Mouse (Mus musculus) lung, embryonic 16.5 days (tissue): Measurements from ENCODE around the gene Twist2. TPM values are rescaled to one million over a fixed set of nuclear protein-coding genes. Genes with fewer than 3 reads are reported as not detected.

Experiments
- ATAC-seq: fragments of 200-750 bp; cut with Nextera tagmentation; 2 replicates; pipeline ENCODE4 v1.8.0; 2017; ENCODE audit warnings: low read depth, mild to moderate bottlenecking, moderate library complexity
- H3K27ac ChIP-seq: fragments of 300-500 bp; sonication (generic); 2 replicates; pipeline ENCODE4 v1.5.1; 2014; ENCODE audit warnings: mild to moderate bottlenecking, control low read depth, low read length
- H3K27me3 ChIP-seq: fragments of 300-500 bp; sonication (generic); 2 replicates; pipeline ENCODE4 v1.6.1; 2014; ENCODE audit warnings: low read depth, low read length, mixed read lengths; ENCODE audit not compliant: control insufficient read depth, insufficient read depth
- H3K36me3 ChIP-seq: fragments of 300-500 bp; sonication (generic); 2 replicates; pipeline ENCODE4 v1.6.1; 2014; ENCODE audit warnings: low read length; ENCODE audit not compliant: control insufficient read depth, insufficient read depth
- H3K4me1 ChIP-seq: fragments of 300-500 bp; sonication (generic); replicated peaks from 2 replicates; pipeline ENCODE4 v1.6.1; 2014; ENCODE audit warnings: low read length, mixed read lengths; ENCODE audit not compliant: control insufficient read depth, insufficient read depth
- H3K4me2 ChIP-seq: fragments of 300-500 bp; sonication (generic); 2 replicates; pipeline ENCODE4 v1.6.1; 2014; ENCODE audit warnings: low read depth, low read length, control low read depth
- H3K4me3 ChIP-seq: fragments of 300-500 bp; sonication (generic); 2 replicates; pipeline ENCODE4 v1.5.1; 2014; ENCODE audit warnings: mild to moderate bottlenecking, low read length, control low read depth
- H3K9ac ChIP-seq: fragments of 300-500 bp; sonication (generic); 2 replicates; pipeline ENCODE4 v1.6.1; 2014; ENCODE audit warnings: low read length, control low read depth
- H3K9me3 ChIP-seq: fragments of 300-500 bp; sonication (generic); 2 replicates; pipeline ENCODE4 v1.6.1; 2016; ENCODE audit warnings: low read length; ENCODE audit not compliant: control insufficient read depth
- WGBS: fragments of 180-500 bp; shearing (Covaris S2); extraction: QIAGEN DNeasy Blood & Tissue Kit; methylation state at CpG from one replicate; pipeline ENCODE4 v1.1.7; 2014; 5-methylcytosine and 5-hydroxymethylcytosine counted together
- polyA plus RNA-seq: library from polyadenylated mRNA; unstranded; fragments of >200 nt; fragmentation: Nextera tagmentation; extraction: Ambion mirVana; gene quantifications from 2 replicates; pipeline ENCODE4 v1.2.1, GENCODE M21; 2015

The Twist2 gene
- polyA plus RNA-seq, 1 experiment from 2014 or later = 7.2 TPM

GRCm38 (mm10) chr1:91825261-91825660, 24.0 kb downstream of the Twist2 start:
- Histone ChIP-seq H3K9me3 (no peaks in the 10 kb centered on the region), H3K27ac (no peak overlapping the region), H3K27me3 (no peaks in the 10 kb centered on the region), H3K4me1 (peaks cover 5% of the 10 kb centered on the region; the same call in 1 of the 2 replicates), H3K36me3 (no peaks in the 10 kb centered on the region), H3K9ac (no peak overlapping the region), H3K4me2 (no peak overlapping the region), H3K4me3 (no peak overlapping the region)
- WGBS = 36% methylated on average over 4 of the region's 4 CpGs
- no peak for ATAC-seq

- no peak overlapping the region for H3K27ac ChIP-seq
- 81% methylated on average over 7 of the region's 7 CpGs for WGBS
- no peak overlapping the region for H3K4me3 ChIP-seq
- no peaks in the 10 kb centered on the region for H3K27me3 ChIP-seq
- no peaks in the 10 kb centered on the region for H3K36me3 ChIP-seq
- no peak for ATAC-seq
- no peak overlapping the region for H3K9ac ChIP-seq
- H3K9me3 ChIP-seq = no peaks in the 10 kb centered on the region
- H3K4me1 ChIP-seq = no peaks in the 10 kb centered on the region
- H3K4me2 ChIP-seq = no peak overlapping the region
These were observed 30.7 kb downstream of the Twist2 start for GRCm38 (mm10) chr1:91831978-91832377.

- peaks cover 1% of the 10 kb centered on the region; the same call in 1 of the 2 replicates for H3K4me1 ChIP-seq
- ATAC-seq = no peak
- H3K36me3 ChIP-seq = no peaks in the 10 kb centered on the region
- no peak overlapping the region for H3K4me3 ChIP-seq
- 79% methylated on average over 6 of the region's 6 CpGs for WGBS
- no peak overlapping the region for H3K4me2 ChIP-seq
- no peak overlapping the region for H3K27ac ChIP-seq
- H3K9me3 ChIP-seq = no peaks in the 10 kb centered on the region
- no peaks in the 10 kb centered on the region for H3K27me3 ChIP-seq
- no peak overlapping the region for H3K9ac ChIP-seq
These were observed 38.3 kb downstream of the Twist2 start for GRCm38 (mm10) chr1:91839557-91839956.

GRCm38 (mm10) chr1:91839979-91840378, 38.7 kb downstream of the Twist2 start:
- H3K4me2 ChIP-seq = no peak overlapping the region
- WGBS = 59% methylated on average over 6 of the region's 6 CpGs
- H3K9ac ChIP-seq = no peak overlapping the region
- no peaks in the 10 kb centered on the region for H3K9me3 ChIP-seq
- H3K4me1 ChIP-seq = peaks cover 5% of the 10 kb centered on the region; the same call in 1 of the 2 replicates
- H3K36me3 ChIP-seq = no peaks in the 10 kb centered on the region
- no peak overlapping the region for H3K4me3 ChIP-seq
- peak; percentile 25; the same call in 1 of the 2 replicates for ATAC-seq
- H3K27me3 ChIP-seq = no peaks in the 10 kb centered on the region
- H3K27ac ChIP-seq = no peak overlapping the region

- peaks cover 8% of the 10 kb centered on the region; the same call in 1 of the 2 replicates for H3K4me1 ChIP-seq
- no peak overlapping the region for H3K9ac ChIP-seq
- H3K27me3 ChIP-seq = no peaks in the 10 kb centered on the region
- H3K4me2 ChIP-seq = no peak overlapping the region
- ATAC-seq = no peak
- H3K27ac ChIP-seq = no peak overlapping the region
- no peaks in the 10 kb centered on the region for H3K9me3 ChIP-seq
- H3K4me3 ChIP-seq = no peak overlapping the region
- H3K36me3 ChIP-seq = no peaks in the 10 kb centered on the region
- WGBS = 55% methylated on average over 4 of the region's 4 CpGs
These were observed 43.0 kb downstream of the Twist2 start for GRCm38 (mm10) chr1:91844236-91844635.

- peak; percentile 69 for ATAC-seq
- no peak overlapping the region for H3K4me2 ChIP-seq
These were observed 43.6 kb downstream of the Twist2 start for GRCm38 (mm10) chr1:91844681-91845379.

GRCm38 (mm10) chr1:91845380-91845957, 44.2 kb downstream of the Twist2 start:
- Histone ChIP-seq H3K36me3 (no peaks in the 10 kb centered on the region), H3K4me3 (no peak overlapping the region), H3K9ac (no peak overlapping the region), H3K9me3 (no peaks in the 10 kb centered on the region), H3K4me1 (peaks cover 8% of the 10 kb centered on the region; the same call in 1 of the 2 replicates), H3K4me2 (no peak overlapping the region), H3K27me3 (no peaks in the 10 kb centered on the region), H3K27ac (peak overlapping the region; percentile 60)
- ATAC-seq = peak; percentile 80
- WGBS = 58% methylated on average over 9 of the region's 9 CpGs

More at GRCm38 (mm10) chr1:91844681-91845379, 43.6 kb downstream of the Twist2 start:
- 0 out of 2 replicates have a peak overlapping the region, but pooled peaks have one; percentile 6 for H3K9ac ChIP-seq
- no peaks in the 10 kb centered on the region for H3K9me3 ChIP-seq
- H3K36me3 ChIP-seq = no peaks in the 10 kb centered on the region
- no peaks in the 10 kb centered on the region for H3K27me3 ChIP-seq
- WGBS = 33% methylated on average over 8 of the region's 8 CpGs
- peaks cover 8% of the 10 kb centered on the region; the same call in 1 of the 2 replicates for H3K4me1 ChIP-seq
- peak overlapping the region; percentile 60 for H3K27ac ChIP-seq
- no peak overlapping the region for H3K4me3 ChIP-seq

GRCm38 (mm10) chr1:91851300-91851699, 50.0 kb downstream of the Twist2 start:
- no peaks in the 10 kb centered on the region for H3K36me3 ChIP-seq
- no peaks in the 10 kb centered on the region for H3K9me3 ChIP-seq
- H3K4me2 ChIP-seq = no peak overlapping the region
- no peak overlapping the region for H3K27ac ChIP-seq
- 75% methylated on average over 7 of the region's 7 CpGs for WGBS
- no peaks in the 10 kb centered on the region for H3K4me1 ChIP-seq
- H3K9ac ChIP-seq = no peak overlapping the region
- no peak overlapping the region for H3K4me3 ChIP-seq
- peak; percentile 10; the same call in 1 of the 2 replicates for ATAC-seq
- H3K27me3 ChIP-seq = no peaks in the 10 kb centered on the region

GRCm38 (mm10) chr1:91856771-91857664, 55.8 kb downstream of the Twist2 start:
- no peaks in the 10 kb centered on the region for H3K36me3 ChIP-seq
- H3K27ac ChIP-seq = 0 out of 2 replicates have a peak overlapping the region, but pooled peaks have one; percentile 4
- H3K27me3 ChIP-seq = no peaks in the 10 kb centered on the region
- H3K4me2 ChIP-seq = no peak overlapping the region
- no peaks in the 10 kb centered on the region for H3K4me1 ChIP-seq
- H3K9ac ChIP-seq = no peak overlapping the region
- H3K4me3 ChIP-seq = no peak overlapping the region
- ATAC-seq = peak; percentile 85
- H3K9me3 ChIP-seq = no peaks in the 10 kb centered on the region
- WGBS = 36% methylated on average over 9 of the region's 9 CpGs
